Mouse (Mus musculus): ENCODE data around the gene Rcl1.

The Rcl1 gene

GRCm38 (mm10) chr19:29112662-29113061 is 11.5 kb downstream of the Rcl1 start:
- in situ Hi-C loops (cut with MseI, MboI): no loop called here

- in situ Hi-C loops (cut with MseI, MboI): no loop called here
These were observed 12.8 kb downstream of the Rcl1 start for GRCm38 (mm10) chr19:29113746-29114649.

- in situ Hi-C loops (cut with MseI, MboI): no loop called here
These were observed 15.6 kb downstream of the Rcl1 start for GRCm38 (mm10) chr19:29116796-29117195.

- in situ Hi-C loops (cut with MseI, MboI): no loop called here
These were observed 17.0 kb downstream of the Rcl1 start for GRCm38 (mm10) chr19:29118196-29118595.

- in situ Hi-C loops (cut with MseI, MboI): no loop called here
These were observed 19.1 kb downstream of the Rcl1 start for GRCm38 (mm10) chr19:29120311-29120710.

GRCm38 (mm10) chr19:29121394-29121793 is 20.2 kb downstream of the Rcl1 start:
- in situ Hi-C loops (cut with MseI, MboI): no loop called here

GRCm38 (mm10) chr19:29124886-29125585 is 23.9 kb downstream of the Rcl1 start:
- in situ Hi-C loops (cut with MseI, MboI): no loop called here

GRCm38 (mm10) chr19:29126347-29127015 is 25.3 kb downstream of the Rcl1 start:
- in situ Hi-C loops (cut with MseI, MboI): no loop called here

GRCm38 (mm10) chr19:29127331-29127730 is 26.2 kb downstream of the Rcl1 start:
- in situ Hi-C loops (cut with MseI, MboI): no loop called here

- in situ Hi-C loops (cut with MseI, MboI): no loop called here
These were observed 27.0 kb downstream of the Rcl1 start for GRCm38 (mm10) chr19:29128217-29128616.

- in situ Hi-C loops (cut with MseI, MboI): no loop called here
These were observed 28.4 kb downstream of the Rcl1 start for GRCm38 (mm10) chr19:29129551-29129950.

GRCm38 (mm10) chr19:29131171-29131570 is 30.0 kb downstream of the Rcl1 start:
- in situ Hi-C loops (cut with MseI, MboI): no loop called here

- in situ Hi-C loops (cut with MseI, MboI): no loop called here
These were observed 33.1 kb downstream of the Rcl1 start for GRCm38 (mm10) chr19:29134293-29134692.

- in situ Hi-C loops (cut with MseI, MboI): no loop called here
These were observed 34.1 kb downstream of the Rcl1 start for GRCm38 (mm10) chr19:29135172-29135736.

GRCm38 (mm10) chr19:29138546-29139270 is 37.5 kb downstream of the Rcl1 start:
- in situ Hi-C loops (cut with MseI, MboI): no loop called here

- in situ Hi-C loops (cut with MseI, MboI): no loop called here
These were observed 38.7 kb downstream of the Rcl1 start for GRCm38 (mm10) chr19:29139699-29140456.

GRCm38 (mm10) chr19:29140933-29141332 is 39.8 kb downstream of the Rcl1 start:
- in situ Hi-C loops (cut with MseI, MboI): no loop called here

GRCm38 (mm10) chr19:29142307-29142706 is 41.1 kb downstream of the Rcl1 start:
- in situ Hi-C loops (cut with MseI, MboI): no loop called here

GRCm38 (mm10) chr19:29145421-29145820 is 44.2 kb downstream of the Rcl1 start:
- in situ Hi-C loops (cut with MseI, MboI): no loop called here

GRCm38 (mm10) chr19:29146820-29147219 is 45.6 kb downstream of the Rcl1 start:
- in situ Hi-C loops (cut with MseI, MboI): no loop called here

GRCm38 (mm10) chr19:29149583-29149982 is 48.4 kb downstream of the Rcl1 start:
- in situ Hi-C loops (cut with MseI, MboI): no loop called here

Measured in mouse trophoblast stem cell (cell line).